Mouse (Mus musculus): Measurements from ENCODE around the gene Cd209e.
"Not testable (repeated sequence)": the region's sequence is repeated elsewhere in the genome, so short reads cannot be mapped to it uniquely, and the experiment has no call there.

The Cd209e gene

GRCm38 (mm10) chr8:3854209-3854608 is at the start of gene Cd209e:
Gene Cd209e, minus strand, starts transcription at chr8:3854309.
- DNase-seq (ENCODE audit: low read depth, low spot score): no peak

GRCm38 (mm10) chr8:3878455-3878854 is 24.3 kb upstream of the Cd209e start, which contains the start of gene Cd209d:
Gene Cd209d, minus strand, starts transcription at chr8:3878555.
- no peak for DNase-seq (ENCODE audit: low read depth, low spot score)

DNA sequence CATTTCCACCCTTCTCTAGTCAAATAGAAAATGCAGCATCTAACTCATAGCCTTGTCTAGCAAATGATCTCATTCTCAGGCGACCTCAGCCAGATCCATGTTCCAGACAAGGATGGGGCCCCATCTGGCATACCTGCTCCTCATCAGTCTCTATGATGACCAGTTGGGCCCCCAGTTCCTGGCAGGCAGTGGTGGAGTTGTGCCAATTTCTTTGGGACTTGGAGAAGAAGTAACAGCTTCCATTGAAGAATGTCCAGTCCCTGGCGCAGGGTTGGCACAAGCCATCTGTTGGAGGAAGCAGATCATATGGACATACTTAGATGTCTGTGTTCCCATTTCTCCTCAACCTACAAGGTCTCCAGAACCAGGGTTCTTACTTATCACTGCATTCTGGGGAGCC is 22.0 kb upstream of the Cd209e start:
- DNase-seq (ENCODE audit: low read depth, low spot score): no peak

DNA sequence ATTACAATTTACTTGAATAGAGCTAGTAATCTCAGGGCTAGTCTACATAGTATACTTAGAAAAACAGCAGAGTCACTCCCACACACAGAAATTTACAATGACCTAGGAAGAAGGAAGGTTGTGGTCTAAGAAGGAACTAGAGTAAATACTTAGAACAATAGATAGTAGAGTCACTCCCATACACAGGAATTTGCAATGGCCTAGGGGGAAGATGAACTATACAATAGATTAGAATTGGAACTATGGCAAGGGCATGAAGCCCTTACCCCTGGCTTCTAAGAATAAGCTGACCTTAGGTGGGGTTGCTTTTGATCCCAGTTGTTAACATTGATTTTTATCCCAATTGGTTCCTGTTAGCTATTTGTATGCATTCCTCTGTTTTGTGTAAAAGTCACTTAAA is 8.6 kb upstream of the Cd209e start:
- not testable (repeated sequence) for DNase-seq (ENCODE audit: low read depth, low spot score)

DNA sequence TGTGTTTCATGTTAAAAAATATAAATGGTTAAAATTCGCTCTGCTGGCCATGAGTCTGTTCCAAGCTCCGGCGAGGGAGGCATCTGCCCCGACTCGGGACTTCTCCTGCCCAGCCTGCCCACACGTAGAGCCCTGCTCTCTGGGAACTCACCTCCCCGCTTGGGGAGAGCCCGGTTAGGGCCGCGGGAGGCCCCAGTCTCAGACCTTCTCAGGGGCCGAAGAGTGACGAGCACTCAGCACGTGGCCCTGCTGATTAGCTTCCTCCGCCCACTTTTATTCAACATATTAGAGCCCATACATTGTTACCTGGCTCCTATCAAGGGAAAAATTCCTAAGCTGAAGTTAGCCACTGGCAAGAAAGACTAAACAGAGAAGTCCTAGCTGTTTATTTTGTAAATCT is 51.0 kb downstream of the Cd209e start:
- DNase-seq (ENCODE audit: low read depth, low spot score): peak; percentile 65

Measured in forelimb bud, embryonic 11.5 days (tissue).